Mouse (Mus musculus): Measurements from ENCODE around the gene Rgl3. TPM values are rescaled to one million over a fixed set of nuclear protein-coding genes. Genes with fewer than 3 reads are reported as not detected.

The Rgl3 gene
- polyA plus RNA-seq, 1 experiment from 2014 or later, result 2.5 TPM

DNA sequence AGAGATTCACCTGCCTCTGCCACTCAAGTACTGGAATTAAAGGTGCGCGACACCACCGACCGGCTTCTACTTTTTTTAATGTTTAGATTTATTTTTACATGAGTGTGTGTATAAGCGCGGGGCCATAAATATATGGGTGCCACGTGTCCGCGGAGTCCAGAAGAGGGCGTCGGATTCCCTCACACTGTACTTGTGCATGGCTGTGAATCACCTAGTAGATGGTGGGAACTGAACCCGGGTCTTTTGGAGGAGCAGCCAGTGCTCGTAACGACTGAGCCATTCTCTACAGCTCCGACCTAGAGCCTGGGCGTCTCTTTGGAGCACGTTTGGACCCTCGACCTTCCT lies 34.0 kb downstream of the Rgl3 start:
- peak; percentile 62 for TF ChIP-seq CTCF (IDR thresholded peaks at IDR 0.05; ENCODE audit: low read depth)
- Histone ChIP-seq H3K4me3 (ENCODE audit: low read depth, low read length) (peak overlapping the region; percentile 67), H3K9me3 (ENCODE audit: control insufficient read depth) (no peaks in the 10 kb centered on the region), H3K9ac (ENCODE audit: low read depth, low read length) (no peak overlapping the region), H3K27me3 (replicated peaks; ENCODE audit: control insufficient read depth, insufficient read depth, low read length) (peaks cover under 1% of the 10 kb centered on the region; the same call in 1 of the 2 replicates), H3K4me1 (replicated peaks; ENCODE audit: control insufficient read depth, insufficient read depth, low read length) (no peaks in the 10 kb centered on the region), H3K4me2 (replicated peaks; ENCODE audit: low read depth) (peak overlapping the region; percentile 53), H3K36me3 (ENCODE audit: control insufficient read depth, insufficient read depth) (no peaks in the 10 kb centered on the region), H3K27ac (ENCODE audit: low read depth, low read length) (peak overlapping the region; percentile 1; the same call in 1 of the 2 replicates)
- WGBS, result under 1% methylated on average over 18 of the region's 18 CpGs
- ATAC-seq, result peak; percentile 50

DNA sequence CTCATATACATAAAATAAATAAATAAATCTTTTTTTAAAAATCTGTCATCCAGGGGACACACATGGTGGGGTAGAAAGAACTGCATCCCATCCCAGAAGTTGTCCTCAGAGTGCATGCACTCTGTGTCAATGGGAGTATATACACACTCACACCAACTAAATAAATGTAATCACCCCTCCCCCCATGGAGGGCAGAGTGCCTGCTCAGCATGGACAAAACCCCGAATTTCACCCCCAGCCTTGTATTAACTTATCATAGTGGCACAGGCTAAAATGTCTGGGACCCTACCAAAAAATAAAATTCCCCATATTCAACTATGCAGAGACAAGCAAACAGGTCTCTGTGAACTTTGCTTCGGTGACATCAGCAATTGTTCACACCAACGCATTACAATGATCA lies 34.6 kb downstream of the Rgl3 start:
- no peak for ATAC-seq
- Histone ChIP-seq H3K4me2 (replicated peaks; ENCODE audit: low read depth) (peak overlapping the region; percentile 53; the same call in 1 of the 2 replicates), H3K27ac (ENCODE audit: low read depth, low read length) (no peak overlapping the region), H3K36me3 (ENCODE audit: control insufficient read depth, insufficient read depth) (no peaks in the 10 kb centered on the region), H3K4me3 (ENCODE audit: low read depth, low read length) (no peak overlapping the region), H3K27me3 (replicated peaks; ENCODE audit: control insufficient read depth, insufficient read depth, low read length) (no peaks in the 10 kb centered on the region; the same call in 1 of the 2 replicates), H3K4me1 (replicated peaks; ENCODE audit: control insufficient read depth, insufficient read depth, low read length) (no peaks in the 10 kb centered on the region), H3K9me3 (ENCODE audit: control insufficient read depth) (no peaks in the 10 kb centered on the region), H3K9ac (ENCODE audit: low read depth, low read length) (no peak overlapping the region)
- no peak for TF ChIP-seq CTCF (IDR thresholded peaks at IDR 0.05; ENCODE audit: low read depth)
- 59% methylated on average over 3 of the region's 3 CpGs for WGBS

DNA sequence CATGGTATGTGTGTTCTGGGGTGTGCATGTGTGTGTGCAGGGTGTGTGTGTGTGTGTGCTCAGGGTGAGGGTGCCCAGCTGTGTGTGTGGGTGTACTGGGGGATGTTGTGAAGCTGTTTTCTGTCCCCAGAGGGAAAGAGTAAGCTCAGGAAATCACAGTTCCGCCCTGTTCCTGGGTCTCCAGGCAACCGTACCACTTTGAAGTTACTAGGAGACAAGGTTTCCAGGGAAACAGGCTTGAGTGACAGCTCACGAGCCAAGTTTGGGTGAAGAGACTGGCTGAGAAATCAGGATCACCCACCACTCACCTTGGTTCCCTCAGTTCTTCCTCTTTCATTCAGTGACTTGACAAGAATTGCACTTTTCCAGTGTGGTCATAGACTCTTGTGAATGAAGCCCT lies 35.6 kb downstream of the Rgl3 start:
- Histone ChIP-seq H3K9me3 (ENCODE audit: control insufficient read depth) (no peaks in the 10 kb centered on the region), H3K4me3 (ENCODE audit: low read depth, low read length) (no peak overlapping the region), H3K36me3 (ENCODE audit: control insufficient read depth, insufficient read depth) (no peaks in the 10 kb centered on the region), H3K27ac (ENCODE audit: low read depth, low read length) (no peak overlapping the region), H3K4me1 (replicated peaks; ENCODE audit: control insufficient read depth, insufficient read depth, low read length) (no peaks in the 10 kb centered on the region), H3K27me3 (replicated peaks; ENCODE audit: control insufficient read depth, insufficient read depth, low read length) (no peaks in the 10 kb centered on the region), H3K4me2 (replicated peaks; ENCODE audit: low read depth) (no peak overlapping the region), H3K9ac (ENCODE audit: low read depth, low read length) (no peak overlapping the region)
- TF ChIP-seq CTCF (IDR thresholded peaks at IDR 0.05; ENCODE audit: low read depth), result no peak
- 18% methylated on average over 3 of the region's 3 CpGs for WGBS
- ATAC-seq, result no peak

DNA sequence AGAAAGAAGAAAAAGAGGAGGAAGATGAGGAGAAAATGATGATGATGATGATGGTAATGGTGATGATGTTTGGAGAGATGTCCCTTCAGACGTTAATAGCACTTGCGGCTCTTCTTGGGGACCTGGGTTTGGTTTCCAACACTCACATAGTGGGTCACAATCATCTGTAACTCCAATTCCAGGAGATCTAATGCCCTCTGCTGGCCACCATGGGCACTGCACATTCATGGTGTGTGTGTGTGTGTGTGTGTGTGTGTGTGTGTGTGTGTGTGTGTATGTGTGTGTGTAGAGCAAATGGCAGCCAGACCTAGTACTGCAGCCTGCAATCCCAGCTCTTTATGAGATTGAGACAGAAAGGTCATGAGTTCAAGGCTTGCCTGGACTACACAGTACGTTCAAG lies 37.3 kb downstream of the Rgl3 start:
- H3K27ac ChIP-seq (ENCODE audit: low read depth, low read length), result no peak overlapping the region
- H3K4me1 ChIP-seq (replicated peaks; ENCODE audit: control insufficient read depth, insufficient read depth, low read length), result no peaks in the 10 kb centered on the region
- no peak overlapping the region for H3K4me3 ChIP-seq (ENCODE audit: low read depth, low read length)
- H3K27me3 ChIP-seq (replicated peaks; ENCODE audit: control insufficient read depth, insufficient read depth, low read length), result no peaks in the 10 kb centered on the region; the same call in 1 of the 2 replicates
- H3K36me3 ChIP-seq (ENCODE audit: control insufficient read depth, insufficient read depth), result no peaks in the 10 kb centered on the region
- H3K4me2 ChIP-seq (replicated peaks; ENCODE audit: low read depth), result no peak overlapping the region
- H3K9ac ChIP-seq (ENCODE audit: low read depth, low read length), result no peak overlapping the region
- WGBS, result 66% methylated on average over 3 of the region's 3 CpGs
- H3K9me3 ChIP-seq (ENCODE audit: control insufficient read depth), result no peaks in the 10 kb centered on the region
- no peak for ATAC-seq
- peak; percentile 59 for TF ChIP-seq CTCF (IDR thresholded peaks at IDR 0.05; ENCODE audit: low read depth)

DNA sequence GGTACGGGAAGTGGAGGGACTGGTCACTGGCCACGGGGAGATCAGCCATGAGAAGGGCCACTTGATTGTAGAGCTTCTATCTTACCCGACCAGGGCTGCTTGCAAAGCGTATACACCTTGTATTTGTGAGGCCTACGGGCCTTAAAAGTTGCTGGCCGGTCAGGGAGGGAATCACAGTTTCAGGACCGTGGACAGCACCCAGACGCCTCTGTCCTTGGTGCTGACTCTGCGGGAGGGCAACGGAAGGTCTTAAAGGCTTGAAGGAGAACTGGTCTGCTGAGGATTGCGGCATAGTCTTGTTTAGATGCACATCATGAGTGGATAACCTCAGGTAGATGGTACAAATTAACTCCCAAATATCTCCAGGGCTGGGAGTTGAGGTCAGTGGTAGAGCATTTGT lies 38.9 kb downstream of the Rgl3 start:
- WGBS, result 16% methylated on average over 11 of the region's 11 CpGs
- Histone ChIP-seq H3K4me1 (replicated peaks; ENCODE audit: control insufficient read depth, insufficient read depth, low read length) (no peaks in the 10 kb centered on the region), H3K27me3 (replicated peaks; ENCODE audit: control insufficient read depth, insufficient read depth, low read length) (no peaks in the 10 kb centered on the region; the same call in 1 of the 2 replicates), H3K9ac (ENCODE audit: low read depth, low read length) (no peak overlapping the region), H3K36me3 (ENCODE audit: control insufficient read depth, insufficient read depth) (no peaks in the 10 kb centered on the region), H3K27ac (ENCODE audit: low read depth, low read length) (no peak overlapping the region), H3K4me3 (ENCODE audit: low read depth, low read length) (no peak overlapping the region), H3K9me3 (ENCODE audit: control insufficient read depth) (no peaks in the 10 kb centered on the region), H3K4me2 (replicated peaks; ENCODE audit: low read depth) (no peak overlapping the region)
- ATAC-seq, result no peak
- TF ChIP-seq CTCF (IDR thresholded peaks at IDR 0.05; ENCODE audit: low read depth), result no peak

DNA sequence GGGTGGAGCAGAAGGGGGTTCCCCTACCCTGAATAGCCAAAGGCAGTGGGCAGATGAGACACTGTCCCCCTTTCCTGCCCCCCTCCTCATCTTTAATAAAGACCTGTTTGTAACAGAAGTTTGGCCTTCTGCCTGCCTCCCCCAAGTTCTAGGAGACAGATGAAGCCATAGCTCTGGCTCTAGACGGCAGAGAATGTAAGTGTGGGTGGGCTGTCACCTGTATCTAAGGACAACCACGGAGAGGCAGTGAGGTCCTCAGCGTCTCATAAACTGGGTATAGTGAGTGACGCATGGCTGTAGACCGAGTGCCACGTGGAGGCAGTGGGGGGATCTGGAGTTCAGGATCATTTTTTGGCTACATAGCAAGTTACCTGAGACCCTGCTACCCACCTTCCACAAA lies 40.5 kb downstream of the Rgl3 start:
- H3K27me3 ChIP-seq (replicated peaks; ENCODE audit: control insufficient read depth, insufficient read depth, low read length), result peaks cover 3% of the 10 kb centered on the region; the same call in 1 of the 2 replicates
- no peak overlapping the region for H3K4me3 ChIP-seq (ENCODE audit: low read depth, low read length)
- ATAC-seq, result no peak
- no peak overlapping the region for H3K27ac ChIP-seq (ENCODE audit: low read depth, low read length)
- no peaks in the 10 kb centered on the region; the same call in 1 of the 2 replicates for H3K4me1 ChIP-seq (replicated peaks; ENCODE audit: control insufficient read depth, insufficient read depth, low read length)
- 66% methylated on average over 6 of the region's 6 CpGs for WGBS
- H3K9me3 ChIP-seq (ENCODE audit: control insufficient read depth), result no peaks in the 10 kb centered on the region
- no peaks in the 10 kb centered on the region for H3K36me3 ChIP-seq (ENCODE audit: control insufficient read depth, insufficient read depth)
- no peak for TF ChIP-seq CTCF (IDR thresholded peaks at IDR 0.05; ENCODE audit: low read depth)
- no peak overlapping the region for H3K4me2 ChIP-seq (replicated peaks; ENCODE audit: low read depth)
- H3K9ac ChIP-seq (ENCODE audit: low read depth, low read length), result no peak overlapping the region

DNA sequence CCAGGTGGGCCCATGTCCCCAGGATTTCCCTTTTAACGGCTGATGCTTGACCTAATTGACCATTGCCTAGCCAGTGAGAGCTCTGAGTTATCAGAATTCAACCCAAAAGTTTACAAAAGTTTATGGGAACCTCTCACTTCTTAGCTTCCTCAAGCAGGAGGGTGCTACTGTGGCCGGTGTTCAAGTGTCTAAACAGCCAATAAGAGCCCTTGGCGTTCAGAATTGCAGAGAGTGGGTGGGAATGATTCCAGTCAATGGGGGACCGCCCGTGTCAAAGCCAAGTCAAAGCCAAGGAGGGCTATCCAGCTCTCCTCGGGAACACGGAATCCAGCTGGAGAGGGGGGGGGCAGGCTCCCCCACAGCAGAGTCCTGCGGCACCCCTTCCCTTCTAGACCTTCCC lies 41.1 kb downstream of the Rgl3 start:
- no peak for TF ChIP-seq CTCF (IDR thresholded peaks at IDR 0.05; ENCODE audit: low read depth)

More for the DNA sequence above, 41.1 kb downstream of the Rgl3 start:
- Histone ChIP-seq H3K27me3 (replicated peaks; ENCODE audit: control insufficient read depth, insufficient read depth, low read length) (peaks cover 5% of the 10 kb centered on the region; the same call in 1 of the 2 replicates), H3K36me3 (ENCODE audit: control insufficient read depth, insufficient read depth) (no peaks in the 10 kb centered on the region), H3K9ac (ENCODE audit: low read depth, low read length) (no peak overlapping the region), H3K9me3 (ENCODE audit: control insufficient read depth) (no peaks in the 10 kb centered on the region), H3K27ac (ENCODE audit: low read depth, low read length) (no peak overlapping the region), H3K4me2 (replicated peaks; ENCODE audit: low read depth) (no peak overlapping the region), H3K4me3 (ENCODE audit: low read depth, low read length) (no peak overlapping the region), H3K4me1 (replicated peaks; ENCODE audit: control insufficient read depth, insufficient read depth, low read length) (no peaks in the 10 kb centered on the region; the same call in 1 of the 2 replicates)
- 48% methylated on average over 8 of the region's 8 CpGs for WGBS
- no peak for ATAC-seq

All from intestine, postnatal 0 days (tissue).